Mouse (Mus musculus): Measurements from ENCODE around the gene Exosc5.

- TF ChIP-seq CTCF (IDR thresholded peaks at IDR 0.05) = no peak
- TF ChIP-seq EP300 (IDR thresholded peaks at IDR 0.05; ENCODE audit: insufficient read depth, low read depth, low read length) = no peak
- TF ChIP-seq POLR2A (IDR thresholded peaks at IDR 0.05; ENCODE audit: insufficient read depth, low read depth, low read length) = no peak
Measured at GRCm38 (mm10) chr7:25623857-25624370, 35.0 kb upstream of the Exosc5 start.

Data from heart, adult 2 months (tissue).